Mouse (Mus musculus) limb, embryonic 10.5 days (tissue): ENCODE results near the gene Ugt1a6b. TPM values are rescaled to one million over a fixed set of nuclear protein-coding genes. Genes with fewer than 3 reads are reported as not detected.
"Not testable (repeated sequence)": the region's sequence is repeated elsewhere in the genome, so short reads cannot be mapped to it uniquely, and the experiment has no call there.

ENCODE experiments used
- DNase-seq: peaks from one replicate; pipeline ENCODE4 v3.0.0-alpha.2; 2017; ENCODE audit warnings: low spot score
- H3K27ac ChIP-seq: fragments of 300-500 bp; sonication (generic); 2 replicates; pipeline ENCODE4 v1.5.1; 2016; ENCODE audit warnings: mild to moderate bottlenecking
- H3K27me3 ChIP-seq: fragments of 300-500 bp; sonication (generic); 2 replicates; pipeline ENCODE4 v1.6.1; 2016; ENCODE audit warnings: low read depth, mild to moderate bottlenecking; ENCODE audit not compliant: poor library complexity, severe bottlenecking
- H3K36me3 ChIP-seq: fragments of 300-500 bp; sonication (generic); 2 replicates; pipeline ENCODE4 v1.6.1; 2016; ENCODE audit warnings: mild to moderate bottlenecking, moderate library complexity
- H3K4me1 ChIP-seq: fragments of 300-500 bp; sonication (generic); 2 replicates; pipeline ENCODE4 v1.6.1; 2016
- H3K4me3 ChIP-seq: fragments of 300-500 bp; sonication (generic); 2 replicates; pipeline ENCODE4 v1.5.1; 2016; ENCODE audit warnings: mild to moderate bottlenecking, moderate library complexity
- H3K9me3 ChIP-seq: fragments of 300-500 bp; sonication (generic); replicated peaks from 2 replicates; pipeline ENCODE4 v1.6.1; 2016; ENCODE audit warnings: mild to moderate bottlenecking
- WGBS: fragments of 180-500 bp; shearing (Covaris S2); methylation state at CpG from one replicate; pipeline ENCODE4 v1.1.7; 2016; 5-methylcytosine and 5-hydroxymethylcytosine counted together
- polyA plus RNA-seq: library from polyadenylated mRNA; unstranded; fragments of >200 nt; fragmentation: Nextera tagmentation; extraction: Ambion mirVana; gene quantifications from 2 replicates; pipeline ENCODE4 v1.2.1, GENCODE M21; 2016

Ugt1a6b gene
- polyA plus RNA-seq, 1 experiment from 2014 or later, result not detected

GRCm38 (mm10) chr1:88098546-88098945 is 4.5 kb upstream of the Ugt1a6b start:
- H3K27me3 ChIP-seq, H3K36me3 ChIP-seq, H3K4me3 ChIP-seq, H3K9me3 ChIP-seq, H3K27ac ChIP-seq, DNase-seq: not testable (repeated sequence)
- peaks cover 13% of the 10 kb centered on the region for H3K4me1 ChIP-seq
- 95% methylated on average over 3 of the region's 3 CpGs for WGBS

- 89% methylated on average over 2 of the region's 2 CpGs for WGBS
- not testable (repeated sequence) for DNase-seq, H3K27ac ChIP-seq, H3K36me3 ChIP-seq, H3K4me3 ChIP-seq, H3K27me3 ChIP-seq, H3K9me3 ChIP-seq
- peaks cover 11% of the 10 kb centered on the region for H3K4me1 ChIP-seq
Observed at GRCm38 (mm10) chr1:88099691-88100090, 3.4 kb upstream of the Ugt1a6b start.

DNA sequence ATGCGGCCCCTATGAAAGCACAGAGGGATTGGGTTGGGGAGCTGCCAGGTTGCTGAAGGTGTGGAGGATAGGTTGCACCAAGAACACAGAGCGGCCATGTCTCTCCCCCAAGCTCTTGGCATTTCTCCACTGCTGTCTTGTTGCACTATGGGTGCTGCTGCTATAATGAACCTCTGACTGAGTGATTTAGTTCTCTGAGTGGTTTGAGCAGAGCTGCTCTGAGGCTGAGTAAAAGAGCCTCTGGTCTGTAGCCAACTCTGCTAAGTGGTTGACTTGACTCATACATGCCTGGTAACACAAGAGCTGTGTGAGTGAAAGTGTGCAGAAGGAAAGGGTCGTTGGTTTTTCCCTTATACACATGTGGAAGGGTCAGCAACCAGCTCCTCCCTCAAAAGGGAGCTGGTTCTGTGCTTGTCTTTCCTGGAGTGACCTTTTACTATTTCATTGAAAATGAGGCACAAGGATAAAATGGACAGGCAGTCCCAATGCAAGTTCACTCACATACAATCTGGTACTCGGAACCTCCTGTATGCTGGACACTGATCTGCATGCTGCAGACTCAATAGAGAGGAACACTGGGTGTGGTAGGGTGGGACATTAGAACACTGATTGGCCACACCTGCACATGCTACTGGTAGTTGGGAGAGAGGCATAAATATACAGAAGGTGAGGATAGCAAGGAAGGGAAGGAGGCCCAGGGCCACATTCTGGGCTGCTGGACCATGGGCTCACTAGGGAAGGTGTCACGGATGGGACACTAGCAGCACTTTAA is 831 bp downstream of the Ugt1a6b start:
- H3K36me3 ChIP-seq, H3K27ac ChIP-seq, H3K4me1 ChIP-seq, H3K9me3 ChIP-seq, H3K27me3 ChIP-seq, H3K4me3 ChIP-seq, DNase-seq: not testable (repeated sequence)
- 89% methylated on average over 5 of the region's 5 CpGs for WGBS

DNA sequence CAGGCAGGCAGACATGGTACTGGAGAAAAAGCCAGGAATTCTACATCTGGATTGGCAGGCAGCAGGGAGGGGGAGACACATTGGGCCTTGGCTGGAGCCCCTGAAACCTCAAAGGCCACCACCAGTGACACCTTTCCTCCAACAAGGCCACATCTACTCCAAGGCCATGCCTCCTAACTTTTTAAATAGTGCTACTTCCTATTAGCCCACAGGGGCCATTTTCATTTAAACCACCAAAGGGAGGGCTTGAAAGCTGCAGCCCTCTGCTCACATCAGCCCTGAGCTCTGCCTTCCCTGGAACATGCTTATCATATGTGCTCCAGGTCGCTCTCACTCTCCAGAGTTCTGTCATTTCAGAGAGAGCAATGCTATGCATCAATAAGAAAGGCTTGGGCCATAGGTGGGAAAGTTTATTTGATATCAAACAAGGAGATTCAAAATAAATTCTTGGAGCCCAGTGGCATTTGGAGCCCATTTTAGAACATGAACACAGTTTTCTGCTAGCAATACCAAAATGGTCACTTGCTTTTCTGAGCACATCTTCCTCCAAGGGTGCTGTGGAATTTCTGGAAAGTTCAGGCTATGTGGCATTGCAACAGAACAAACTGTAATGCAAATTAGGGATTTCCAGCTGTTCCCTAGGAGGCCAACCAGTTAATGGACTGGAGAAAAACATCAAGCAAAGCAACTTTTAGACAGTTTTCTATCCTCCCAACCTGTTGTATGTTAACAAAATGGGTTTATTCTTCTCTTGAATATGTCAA is 1.8 kb downstream of the Ugt1a6b start:
- DNase-seq, result no peak
- H3K27ac ChIP-seq, result no peak overlapping the region
- no peaks in the 10 kb centered on the region for H3K4me1 ChIP-seq
- WGBS, result 85% methylated on average over 1 of the region's 1 CpGs
- H3K27me3 ChIP-seq, result no peaks in the 10 kb centered on the region
- H3K9me3 ChIP-seq, result no peaks in the 10 kb centered on the region
- H3K4me3 ChIP-seq, result no peak overlapping the region
- H3K36me3 ChIP-seq, result no peaks in the 10 kb centered on the region

GRCm38 (mm10) chr1:88105656-88106055 is 2.6 kb downstream of the Ugt1a6b start:
- H3K4me3 ChIP-seq, result no peak overlapping the region
- 72% methylated on average over 2 of the region's 2 CpGs for WGBS
- DNase-seq, result no peak
- no peaks in the 10 kb centered on the region for H3K4me1 ChIP-seq
- no peaks in the 10 kb centered on the region for H3K27me3 ChIP-seq
- H3K27ac ChIP-seq, result no peak overlapping the region
- H3K9me3 ChIP-seq, result no peaks in the 10 kb centered on the region
- no peaks in the 10 kb centered on the region for H3K36me3 ChIP-seq

GRCm38 (mm10) chr1:88109027-88109557 is 6.0 kb downstream of the Ugt1a6b start:
- not testable (repeated sequence) for H3K9me3 ChIP-seq, H3K27me3 ChIP-seq, H3K36me3 ChIP-seq, H3K4me1 ChIP-seq, H3K4me3 ChIP-seq, DNase-seq, H3K27ac ChIP-seq
- WGBS, result 88% methylated on average over 2 of the region's 2 CpGs

DNA sequence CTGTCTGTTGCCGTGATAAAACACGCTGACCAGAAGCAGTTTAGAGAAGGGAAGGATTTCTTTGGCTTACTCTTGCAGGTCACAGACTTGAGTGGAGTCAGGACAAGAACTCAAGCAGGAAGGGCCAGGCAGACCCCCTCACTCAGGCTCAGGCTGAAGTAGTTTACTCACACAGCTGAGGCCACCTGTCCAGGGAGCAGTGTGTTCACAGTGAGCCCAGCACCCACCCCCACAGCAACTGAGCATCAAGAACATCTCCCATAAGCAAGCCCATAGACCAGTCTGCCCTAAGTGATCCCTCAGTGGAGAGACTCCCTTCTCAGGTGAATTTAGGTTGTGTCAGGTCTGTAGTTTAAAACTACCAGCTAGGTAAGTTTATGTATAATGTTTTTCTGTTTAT is 6.6 kb downstream of the Ugt1a6b start:
- H3K27ac ChIP-seq, H3K4me3 ChIP-seq, H3K36me3 ChIP-seq, DNase-seq, H3K9me3 ChIP-seq, H3K27me3 ChIP-seq, H3K4me1 ChIP-seq: not testable (repeated sequence)
- WGBS, result 82% methylated on average over 2 of the region's 2 CpGs

- not testable (repeated sequence) for H3K9me3 ChIP-seq, DNase-seq, H3K27me3 ChIP-seq, H3K36me3 ChIP-seq, H3K4me3 ChIP-seq, H3K4me1 ChIP-seq, H3K27ac ChIP-seq
- 89% methylated on average over 6 of the region's 6 CpGs for WGBS
Observed at GRCm38 (mm10) chr1:88112769-88113168, 9.7 kb downstream of the Ugt1a6b start.

GRCm38 (mm10) chr1:88120550-88120949 is 17.5 kb downstream of the Ugt1a6b start:
- H3K4me1 ChIP-seq, H3K36me3 ChIP-seq, H3K27ac ChIP-seq, H3K9me3 ChIP-seq, H3K4me3 ChIP-seq, DNase-seq, H3K27me3 ChIP-seq: not testable (repeated sequence)
- 5% methylated on average over 4 of the region's 4 CpGs for WGBS

GRCm38 (mm10) chr1:88121521-88121920 is 18.5 kb downstream of the Ugt1a6b start:
- not testable (repeated sequence) for DNase-seq, H3K4me3 ChIP-seq
- no CpG with 5 or more reads among the region's 1 CpGs for WGBS

DNA sequence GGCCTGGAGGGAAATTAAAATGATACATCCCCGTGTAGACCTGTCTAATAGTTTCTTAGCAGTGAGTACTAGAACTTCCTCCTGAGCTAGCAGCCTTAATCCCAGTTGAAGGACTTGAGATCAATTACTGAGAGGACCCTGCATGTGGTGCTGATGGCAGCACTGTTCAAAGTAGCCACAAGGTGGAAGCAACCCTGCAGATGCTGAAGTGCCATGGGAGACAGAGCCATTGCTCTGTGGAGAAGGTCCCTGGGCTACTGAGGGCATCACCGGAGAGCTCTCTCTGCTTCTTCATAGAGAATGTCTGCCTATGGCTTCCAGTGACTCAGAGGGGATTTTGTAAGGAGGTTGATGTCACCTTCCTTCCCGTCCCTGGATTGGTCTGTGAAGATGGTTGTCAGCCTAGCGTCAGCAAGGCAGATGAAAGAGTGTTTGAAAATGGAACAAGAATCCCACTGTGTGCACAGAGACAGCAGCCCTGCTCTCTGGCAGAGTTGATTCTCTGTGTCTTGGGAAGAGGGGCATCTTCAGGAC is 22.8 kb downstream of the Ugt1a6b start:
- H3K36me3 ChIP-seq, H3K27me3 ChIP-seq, H3K4me3 ChIP-seq, H3K4me1 ChIP-seq, H3K9me3 ChIP-seq, DNase-seq, H3K27ac ChIP-seq: not testable (repeated sequence)
- WGBS, result 81% methylated on average over 4 of the region's 4 CpGs

More at GRCm38 (mm10) chr1:88121521-88121920, 18.5 kb downstream of the Ugt1a6b start:
- H3K27me3 ChIP-seq, H3K36me3 ChIP-seq, H3K9me3 ChIP-seq, H3K27ac ChIP-seq, H3K4me1 ChIP-seq: not testable (repeated sequence)

- whole genome bisulfite sequencing, result 83% methylated on average over 2 of the region's 2 CpGs
- H3K27ac ChIP-seq, DNase-seq: not testable (repeated sequence)
Observed at GRCm38 (mm10) chr1:88129091-88129490, 26.0 kb downstream of the Ugt1a6b start.

DNA sequence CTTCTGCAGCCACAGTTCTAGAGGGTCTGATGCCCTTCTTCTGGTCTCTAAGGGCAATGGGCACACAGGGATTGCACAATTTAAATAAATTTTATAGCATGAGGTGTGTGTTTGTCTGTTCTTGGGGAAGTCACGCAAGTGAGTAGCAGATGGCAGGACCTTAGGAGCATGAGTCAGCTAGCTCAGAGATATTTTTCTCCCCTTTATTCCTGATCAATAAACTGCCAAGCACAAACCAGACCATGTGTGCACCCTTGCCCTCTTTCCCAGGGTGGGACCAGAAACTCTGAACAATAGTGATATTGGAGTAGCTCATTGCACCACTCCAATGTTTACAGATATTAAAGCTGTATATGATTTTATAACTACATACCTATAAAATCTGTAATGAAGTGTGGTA is 27.2 kb downstream of the Ugt1a6b start:
- not testable (repeated sequence) for H3K4me1 ChIP-seq, DNase-seq, H3K4me3 ChIP-seq, H3K27me3 ChIP-seq, H3K36me3 ChIP-seq, H3K9me3 ChIP-seq, H3K27ac ChIP-seq
- 78% methylated on average over 1 of the region's 1 CpGs for WGBS

More at GRCm38 (mm10) chr1:88129091-88129490, 26.0 kb downstream of the Ugt1a6b start:
- not testable (repeated sequence) for H3K4me1 ChIP-seq, H3K27me3 ChIP-seq, H3K9me3 ChIP-seq, H3K4me3 ChIP-seq, H3K36me3 ChIP-seq
